Mouse (Mus musculus) heart, postnatal 0 days (tissue): ENCODE measurements at regions not wholly inside any gene's neighbourhood (a gene's known extent, or its start where the extent isn't known, plus 50 kb on each side); places are given as distances from the start of the nearest gene placed in this dataset.

Experiments used
- CTCF ChIP-seq: IDR thresholded peaks from 2 replicates; pipeline ENCODE4 v1.5.1; 2016; ENCODE audit warnings: antibody characterized with exemption, control low read depth, low read depth
- EP300 ChIP-seq: IDR thresholded peaks from 2 replicates; pipeline ENCODE4 v1.6.1; 2016; ENCODE audit warnings: antibody characterized with exemption, low read depth

GRCm38 (mm10) chr8:34683173-34683572, 571.6 kb upstream of the Gm10131 start:
- TF ChIP-seq CTCF (no peak), EP300 (no peak)
